In genomic region chr6:31075572-31076477, GRCm38 (mm10) we compare ENCODE assay signal across 8 mouse cellular contexts.
DNase-seq lines count a peak whose midpoint lies in the region; ATAC-seq lines count a peak whose summit lies in the region.

No protein-coding gene starts in this region.

- peak; percentile 96 for DNase-seq in NIH3T3 (ENCODE audit: low read depth)
- peak; percentile 84 for DNase-seq in forebrain, embryonic 11.5 days (ENCODE audit: low spot score)
- DNase-seq in heart, postnatal 4 days: peak; percentile 86
- DNase-seq in layer of hippocampus, postnatal 10 days (ENCODE audit: low spot score in 2 of 2): peak; percentile 75 to 80
- peak; percentile 60 to 61 for DNase-seq in right cerebral cortex, adult 2 months (ENCODE audit: low spot score in 2 of 2)
- DNase-seq in yolk sac, embryonic 10.5 days (ENCODE audit: low spot score): peak; percentile 78

- peaks cover 3% of the 10 kb centered on the region; the same call in 1 of the 2 replicates for H3K4me1 ChIP-seq in forebrain, embryonic 11.5 days (replicated peaks; ENCODE audit: control insufficient read depth, insufficient read depth, low read length)
- H3K4me1 ChIP-seq in megakaryocyte, embryonic 14.5 days: peaks cover 100% of the 10 kb centered on the region

- peak; percentile 54 for ATAC-seq in cerebellum, adult (ENCODE audit: insufficient number of reproducible peaks, low FRiP score, low TSS enrichment)
- ATAC-seq in forebrain, embryonic 11.5 days (replicated peaks; ENCODE audit: low FRiP score): peak; percentile 73

- H3K9ac ChIP-seq in forebrain, embryonic 11.5 days (ENCODE audit: low read length): no peak overlapping the region

- H3K27me3 ChIP-seq in forebrain, embryonic 11.5 days (ENCODE audit: control insufficient read depth, insufficient read depth, low read length): no peaks in the 10 kb centered on the region
- no peaks in the 10 kb centered on the region for H3K27me3 ChIP-seq in megakaryocyte, embryonic 14.5 days (replicated peaks)

- no peaks in the 10 kb centered on the region for H3K36me3 ChIP-seq in forebrain, embryonic 11.5 days (ENCODE audit: control insufficient read depth, insufficient read depth, low read length)
- H3K36me3 ChIP-seq in megakaryocyte, embryonic 14.5 days (replicated peaks; ENCODE audit: low read length): peaks cover 100% of the 10 kb centered on the region

- H3K27ac ChIP-seq in forebrain, embryonic 11.5 days (ENCODE audit: low read depth, low read length): no peak overlapping the region

- H3K4me2 ChIP-seq in forebrain, embryonic 11.5 days (ENCODE audit: low read depth, low read length, severe bottlenecking): no peak overlapping the region

- H3K4me3 ChIP-seq in forebrain, embryonic 11.5 days (ENCODE audit: low read depth, low read length): no peak overlapping the region
- peak overlapping the region; percentile 57 for H3K4me3 ChIP-seq in megakaryocyte, embryonic 14.5 days (replicated peaks)

- WGBS in forebrain, embryonic 11.5 days: 18% methylated on average over 13 of the region's 13 CpGs

- no peaks in the 10 kb centered on the region for H3K9me3 ChIP-seq in forebrain, embryonic 11.5 days (ENCODE audit: control insufficient read depth, low read length)
- H3K9me3 ChIP-seq in megakaryocyte, embryonic 14.5 days: no peaks in the 10 kb centered on the region
